Mouse (Mus musculus) layer of hippocampus, adult 11-12 months (tissue): Measurements from ENCODE around the gene Golm1.

Experiments
- DNase-seq: peaks from one replicate; pipeline ENCODE4 v3.0.0; 2022; ENCODE audit warnings: low spot score

Golm1 gene

DNA sequence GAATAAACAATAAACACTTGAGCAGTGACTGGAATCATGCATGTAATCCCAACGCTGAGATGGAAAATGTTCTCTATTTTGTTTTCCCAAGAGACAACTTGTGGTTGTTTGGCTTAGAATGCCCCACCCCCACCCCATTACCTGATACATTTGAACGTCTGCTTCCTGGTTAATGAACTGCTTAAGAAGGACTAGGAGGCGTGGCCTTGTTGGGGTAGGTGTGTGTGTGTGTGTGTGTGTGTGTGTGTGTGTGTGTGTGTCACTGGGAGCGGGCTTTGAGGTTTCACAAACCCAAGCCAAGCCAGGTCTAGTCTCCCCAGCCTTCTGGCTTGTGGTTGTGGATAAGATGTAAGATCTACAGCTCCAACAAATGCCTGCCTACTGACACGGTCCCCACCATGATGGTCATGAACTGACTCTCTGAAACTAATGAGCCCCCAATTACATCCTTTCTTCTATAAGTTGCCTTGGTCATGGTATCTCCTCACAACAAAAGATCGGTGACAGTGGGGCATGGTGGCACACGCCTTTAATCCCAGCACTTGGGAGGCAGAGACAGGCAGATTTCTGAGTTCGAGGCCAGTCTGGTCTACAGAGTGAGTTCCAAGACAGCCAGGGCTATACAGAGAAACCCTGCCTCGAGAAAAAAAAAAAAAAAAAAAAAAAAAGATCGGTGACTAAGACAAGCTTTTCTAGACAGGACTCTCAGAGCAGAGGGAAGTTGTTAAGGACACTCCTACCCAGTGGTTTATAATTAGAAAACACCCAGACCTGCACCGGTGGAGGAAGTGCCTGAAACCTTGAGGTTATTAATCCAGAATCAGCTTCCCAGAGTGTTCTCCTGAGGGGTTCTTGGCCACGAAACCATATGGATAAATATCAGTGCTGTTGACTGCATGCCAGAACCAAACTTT lies 962 bp upstream of the Golm1 start:
- no peak for DNase-seq

DNA sequence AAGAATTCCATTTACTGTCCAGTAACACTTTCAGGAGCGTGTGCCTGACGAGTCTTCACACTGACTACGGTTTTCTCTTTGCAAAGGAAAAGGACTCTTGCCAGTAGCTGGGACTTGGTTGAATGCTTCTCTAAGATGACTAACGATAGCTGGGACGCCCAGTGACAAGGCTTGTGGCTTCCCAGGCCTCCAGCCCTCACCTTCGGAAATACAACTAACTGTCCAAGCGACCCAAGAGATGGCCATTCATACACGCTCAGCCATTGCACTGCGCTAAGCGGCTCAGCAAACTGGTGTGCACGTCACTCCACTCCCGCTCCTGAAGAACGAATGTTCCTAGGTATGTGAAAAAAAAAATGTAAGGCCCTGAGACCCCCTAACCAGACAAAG lies 855 bp downstream of the Golm1 start:
- no peak for DNase-seq

DNA sequence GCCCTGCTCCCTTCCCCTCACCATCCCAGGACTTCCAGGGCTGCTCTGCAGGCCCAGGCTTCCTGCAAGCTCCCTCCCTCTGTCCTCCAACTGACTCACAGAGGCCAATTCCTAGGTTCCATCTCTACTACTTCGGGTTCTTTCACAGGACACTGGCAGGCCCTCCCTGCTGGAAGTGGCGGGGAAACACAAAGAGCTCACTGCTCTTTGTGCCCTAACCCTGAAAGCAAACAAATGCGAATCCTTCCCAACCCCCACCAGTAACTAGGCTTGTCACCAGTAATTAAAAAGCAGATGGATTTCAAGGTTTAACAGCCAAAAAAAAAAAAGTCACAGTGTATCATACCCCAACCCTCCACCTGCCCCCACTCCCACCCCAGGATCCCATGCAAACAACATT lies 1.4 kb downstream of the Golm1 start:
- no peak for DNase-seq

DNA sequence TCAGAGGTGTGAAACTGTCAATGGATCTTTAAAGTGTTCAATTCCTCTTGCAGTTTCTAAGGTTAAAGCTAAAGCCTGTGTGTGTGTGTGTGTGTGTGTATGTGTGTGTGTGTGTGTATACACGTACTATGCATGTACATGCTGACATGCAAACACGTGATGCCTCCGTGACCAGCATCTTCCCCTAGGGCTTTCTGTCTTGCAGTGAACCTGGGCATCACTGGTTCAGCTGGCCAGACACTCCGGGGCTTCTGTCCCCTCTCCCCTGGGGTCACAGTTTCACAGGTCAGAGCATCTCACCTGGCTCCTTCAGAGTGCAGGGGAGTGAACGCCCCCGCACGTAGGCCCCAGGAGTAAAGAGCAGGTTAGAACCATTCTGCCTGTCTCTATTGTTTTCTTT lies 2.0 kb downstream of the Golm1 start:
- no peak for DNase-seq

DNA sequence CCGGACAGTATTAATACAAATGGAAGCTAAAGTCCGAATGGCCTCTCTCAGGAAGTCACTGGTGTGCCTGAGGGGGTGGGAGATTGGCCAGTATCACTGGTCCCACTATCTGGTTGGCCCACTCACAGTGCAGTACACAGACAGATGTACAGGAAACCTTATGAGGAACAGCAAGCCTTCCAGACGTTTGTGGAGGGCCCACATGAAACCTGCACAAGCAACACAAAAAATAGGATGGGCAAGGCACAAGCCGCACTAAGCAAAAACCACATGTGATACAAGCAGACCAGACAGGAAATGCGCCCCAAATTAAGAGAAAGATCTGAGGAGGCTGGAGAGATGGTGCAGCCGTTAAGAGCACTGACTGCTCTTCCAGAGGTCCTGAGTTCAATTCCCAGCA lies 3.4 kb downstream of the Golm1 start:
- DNase-seq, result peak; percentile 46

DNA sequence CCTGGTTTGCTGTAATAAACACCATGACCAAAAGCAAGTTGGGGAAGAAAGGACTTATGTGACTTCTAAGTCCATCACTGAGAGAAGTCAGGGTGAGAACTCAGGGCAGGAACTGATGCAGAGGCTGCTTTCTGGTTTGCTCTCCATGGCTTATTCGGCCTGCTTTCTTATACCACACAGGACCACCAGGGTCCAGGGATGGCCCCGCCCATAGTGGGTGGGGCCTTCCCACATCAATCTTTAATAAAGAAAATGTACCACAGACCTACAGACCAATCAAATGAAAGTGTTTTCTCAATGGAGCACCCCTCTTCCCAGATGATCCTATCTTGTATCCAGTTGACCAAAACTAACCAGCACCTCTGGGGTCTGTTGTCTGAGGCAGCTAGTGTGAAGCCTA lies 4.1 kb downstream of the Golm1 start:
- no peak for DNase-seq

DNA sequence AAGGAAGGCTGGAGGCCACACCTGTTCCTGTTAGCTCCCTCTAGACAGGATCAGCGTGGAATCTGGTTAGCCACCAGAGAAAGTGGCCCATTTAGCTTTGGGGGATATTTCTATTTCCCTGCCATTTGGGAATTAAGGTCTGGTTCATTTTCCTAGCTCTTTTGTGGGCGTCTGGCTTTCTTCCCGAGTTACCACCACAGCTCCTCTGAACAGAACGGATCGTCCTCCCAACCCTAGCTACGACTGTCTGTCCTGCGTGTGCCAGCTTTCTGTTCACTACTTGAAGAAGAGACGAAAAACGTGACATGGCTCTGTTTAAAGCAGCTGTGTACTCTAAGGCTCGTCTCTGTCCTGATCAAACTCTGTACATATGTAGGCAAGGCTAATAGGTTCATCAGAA lies 5.7 kb downstream of the Golm1 start:
- peak; percentile 74 for DNase-seq

DNA sequence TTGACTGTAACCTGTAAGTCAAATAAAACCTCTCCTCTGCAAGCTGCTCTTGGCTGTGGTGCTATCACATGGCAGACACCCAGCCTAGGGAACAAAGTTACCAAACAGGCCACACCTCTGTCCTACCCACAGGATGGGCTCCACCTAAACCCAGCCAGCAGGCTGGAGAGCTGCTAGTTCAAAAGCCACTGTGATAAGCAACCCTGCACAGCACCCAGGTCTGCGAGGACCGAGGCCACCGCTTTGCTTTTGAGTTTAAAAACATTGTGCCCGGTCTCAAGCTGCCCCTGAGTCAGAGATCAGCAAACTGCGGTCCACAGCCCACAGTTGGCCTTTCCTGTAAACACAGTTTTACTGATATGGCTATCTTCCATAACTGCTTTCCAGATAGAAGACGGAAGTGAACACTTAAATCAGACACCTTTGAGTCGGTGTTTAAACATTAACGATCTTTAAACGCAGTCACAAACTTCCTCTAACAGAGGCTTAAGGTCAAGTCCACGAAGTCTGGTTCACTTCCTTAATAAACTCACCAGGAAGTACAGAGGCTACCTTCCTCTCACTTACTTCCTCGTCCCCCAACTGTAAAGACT lies 7.0 kb downstream of the Golm1 start:
- no peak for DNase-seq

DNA sequence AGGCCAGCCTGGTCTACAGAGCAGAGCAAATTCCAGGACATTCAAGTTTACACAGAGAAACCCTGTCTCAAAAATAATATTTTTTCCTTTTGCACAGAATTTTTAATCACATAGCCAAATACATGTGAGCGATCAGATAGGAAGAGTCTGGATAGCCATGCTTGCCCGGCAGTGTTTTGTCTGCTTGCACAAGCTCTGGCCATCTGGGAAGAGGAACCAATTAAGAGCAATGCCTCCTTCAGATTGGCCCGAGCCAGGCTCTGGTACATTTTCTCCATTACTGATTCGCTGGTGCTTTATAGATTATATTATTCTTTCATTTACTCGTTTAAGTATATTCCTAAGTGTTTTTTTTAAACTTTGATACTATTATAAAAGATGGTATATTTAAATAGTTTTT lies 7.8 kb downstream of the Golm1 start:
- DNase-seq, result peak; percentile 54

DNA sequence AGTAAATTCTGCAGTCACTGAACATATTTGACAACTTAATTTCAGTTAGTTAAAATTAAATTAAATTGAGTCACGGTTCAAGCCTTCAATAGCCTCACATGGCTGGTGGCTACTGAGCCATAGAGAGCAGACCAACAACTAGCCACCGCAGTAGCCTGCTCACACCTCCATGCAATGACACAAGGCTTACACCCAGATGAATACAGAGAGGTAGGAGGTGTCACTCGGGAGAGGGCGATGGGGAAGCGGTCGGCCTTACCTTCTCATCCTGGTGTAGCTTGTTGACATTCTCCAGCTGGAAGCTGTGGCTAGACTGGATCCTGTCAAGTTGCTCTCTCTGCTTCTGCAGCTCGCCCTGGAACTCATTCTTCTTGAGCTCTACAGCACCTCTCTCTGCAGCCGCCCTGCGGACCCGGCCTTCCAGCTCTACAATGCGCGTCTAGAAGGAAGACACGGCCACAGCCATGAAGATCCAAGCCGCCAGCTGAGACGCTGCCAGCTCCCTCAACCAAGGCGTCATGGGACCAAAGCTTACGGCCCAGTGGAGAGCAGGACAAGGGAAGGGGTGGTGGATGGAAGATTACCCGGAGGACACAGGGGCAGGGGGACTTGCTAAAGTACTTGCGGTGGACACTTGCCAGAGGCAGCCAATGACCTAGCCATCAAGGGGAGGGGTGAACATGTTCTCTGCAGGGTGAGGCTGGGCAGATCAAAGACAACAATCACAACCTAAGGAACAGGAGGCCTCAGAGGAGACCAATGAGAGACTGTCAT lies 11.5 kb downstream of the Golm1 start:
- no peak for DNase-seq

DNA sequence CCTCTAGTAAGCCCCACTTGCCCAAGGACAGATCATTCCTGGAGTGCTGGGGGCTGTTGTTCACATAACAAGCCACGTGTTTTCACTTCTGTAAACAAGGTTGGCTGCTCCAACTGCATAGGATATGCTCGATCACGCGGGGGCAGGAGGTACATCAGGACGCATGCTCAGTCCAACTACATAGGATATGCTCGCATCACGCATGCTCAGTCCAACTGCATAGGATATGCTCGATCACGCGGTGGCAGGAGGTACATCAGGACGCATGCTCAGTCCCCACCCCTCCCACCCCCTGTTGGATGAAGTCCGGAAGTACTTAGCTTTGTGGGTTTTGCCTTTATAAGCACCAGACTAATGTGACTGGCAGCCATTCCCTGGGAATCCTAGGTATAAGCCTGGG lies 13.6 kb downstream of the Golm1 start:
- DNase-seq, result no peak

DNA sequence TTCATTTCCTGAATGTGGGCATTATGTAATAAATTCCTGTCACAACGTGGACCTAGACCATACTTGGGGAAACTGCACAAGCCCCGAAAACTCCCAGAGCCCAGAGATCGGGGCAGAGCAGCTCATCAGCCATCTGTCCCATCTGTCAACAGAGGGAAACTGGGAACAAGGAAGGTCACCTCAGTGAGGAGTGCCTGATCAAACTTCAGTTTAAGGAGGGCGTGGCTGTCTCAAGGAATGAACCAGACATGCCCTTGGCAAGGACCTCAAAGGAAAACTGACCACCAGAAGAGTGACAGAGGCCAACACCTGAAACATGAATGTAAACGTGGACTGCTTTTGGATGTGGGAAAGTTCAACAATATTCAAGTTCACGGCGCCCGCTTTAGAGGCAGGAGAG lies 14.2 kb downstream of the Golm1 start:
- DNase-seq, result no peak

DNA sequence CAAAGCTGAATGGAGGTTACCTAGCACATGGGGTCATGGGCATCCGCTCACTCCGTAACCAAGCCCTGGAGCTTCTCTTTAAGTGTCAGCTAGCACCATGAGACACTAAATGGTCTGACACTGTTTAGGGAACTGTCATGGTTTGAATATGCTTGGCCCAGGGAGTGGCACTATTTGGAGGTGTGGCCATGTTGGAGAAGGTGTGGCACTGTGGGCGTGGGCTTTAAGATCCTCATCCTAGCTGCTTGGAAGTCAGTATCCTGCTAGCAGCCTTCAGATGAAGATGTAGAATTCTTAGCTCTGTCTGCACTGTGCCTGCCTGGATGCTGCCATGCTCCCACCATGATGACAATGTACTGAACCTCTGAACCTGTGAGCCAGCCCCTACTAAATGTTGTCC lies 15.2 kb downstream of the Golm1 start:
- no peak for DNase-seq

DNA sequence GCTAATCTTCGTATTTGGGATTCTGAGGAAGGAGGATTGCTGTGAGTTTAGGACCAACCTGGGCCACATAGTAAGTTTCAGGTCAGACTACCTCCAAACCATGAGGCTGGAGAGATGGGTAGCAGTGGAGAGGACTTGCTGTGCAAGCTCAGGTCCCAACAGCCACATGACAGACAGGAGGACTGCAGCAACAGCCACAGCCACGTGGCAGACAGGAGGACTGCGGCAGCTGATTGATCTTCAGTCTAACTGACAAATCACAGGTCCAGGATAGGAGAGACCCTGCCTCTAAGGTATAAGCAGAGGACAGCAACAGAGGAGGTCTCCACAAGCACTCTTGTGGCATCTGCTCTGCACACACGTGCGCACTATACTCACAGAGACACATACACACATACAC lies 17.8 kb downstream of the Golm1 start:
- DNase-seq, result no peak

DNA sequence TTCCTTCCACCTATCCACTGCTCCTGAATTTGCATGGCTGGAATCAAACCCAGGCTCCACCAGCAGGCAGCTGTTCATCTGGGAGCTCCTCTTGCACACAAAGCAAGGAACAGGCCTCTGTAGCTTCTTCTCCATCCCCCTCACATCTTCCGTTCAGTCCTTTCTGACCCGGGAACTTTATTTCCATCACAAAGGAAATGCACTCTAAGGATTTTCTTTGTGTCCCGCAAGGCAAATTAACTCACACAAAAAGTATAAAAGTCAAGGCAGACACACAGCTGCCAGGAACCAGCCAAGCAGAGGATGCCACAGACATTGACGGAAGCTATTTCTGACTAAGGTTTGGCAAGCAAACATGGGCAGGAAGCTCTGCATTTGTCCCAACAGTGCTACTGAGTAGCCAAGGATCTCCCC lies 18.6 kb downstream of the Golm1 start:
- DNase-seq, result no peak

DNA sequence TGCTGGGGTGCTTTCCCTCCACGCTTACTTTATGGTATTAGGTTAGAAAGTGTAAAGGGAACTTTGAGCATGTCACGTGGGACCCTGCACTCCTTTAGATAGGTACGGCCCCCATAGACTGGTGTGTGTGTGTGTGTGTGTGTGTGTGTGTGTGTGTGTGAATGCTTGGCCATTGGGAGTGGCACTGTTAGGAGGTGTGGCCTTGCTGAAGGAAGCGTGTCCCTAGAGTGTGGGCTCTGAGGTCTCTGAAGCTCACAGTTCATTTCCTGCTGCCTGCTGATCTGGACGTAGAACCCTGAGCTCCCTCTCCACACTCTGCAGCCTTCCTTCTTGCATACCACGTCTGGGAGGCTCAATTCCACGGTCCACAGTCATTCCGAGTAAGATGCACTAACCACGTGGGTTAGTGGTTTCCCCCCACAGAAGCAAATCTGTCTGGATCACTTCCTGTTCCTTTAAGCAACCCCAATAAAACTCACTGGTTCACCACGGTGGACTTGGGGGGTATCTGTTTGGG lies 19.2 kb downstream of the Golm1 start:
- DNase-seq, result peak; percentile 46

DNA sequence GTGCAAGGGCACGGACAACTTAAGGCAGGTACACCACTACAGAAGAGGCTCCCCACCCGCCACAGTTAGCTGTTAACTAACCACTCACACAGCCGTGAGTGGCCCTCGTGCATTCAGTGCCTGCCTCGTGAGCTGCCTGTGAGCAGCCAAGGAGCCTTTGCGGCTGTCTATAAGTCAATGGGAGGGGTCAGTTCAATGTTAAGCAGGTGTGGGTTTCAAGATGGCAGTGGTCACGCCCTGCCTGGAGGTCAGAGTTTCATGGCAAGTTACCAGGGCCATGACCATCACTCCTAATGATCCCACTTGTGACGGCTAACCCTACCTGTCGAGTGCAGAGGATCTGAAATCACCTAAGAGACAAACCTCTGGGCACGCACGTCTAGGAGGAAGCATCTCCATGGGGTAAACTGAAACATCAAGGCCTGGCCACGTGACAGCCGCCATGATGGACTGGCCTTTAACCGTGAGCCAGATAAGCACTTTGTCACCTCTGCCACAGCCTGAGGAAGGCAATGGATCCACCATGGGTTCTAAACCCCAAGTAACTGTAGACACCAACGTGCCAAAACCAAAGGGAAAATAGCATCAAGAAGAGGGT lies 19.8 kb downstream of the Golm1 start:
- DNase-seq, result no peak

DNA sequence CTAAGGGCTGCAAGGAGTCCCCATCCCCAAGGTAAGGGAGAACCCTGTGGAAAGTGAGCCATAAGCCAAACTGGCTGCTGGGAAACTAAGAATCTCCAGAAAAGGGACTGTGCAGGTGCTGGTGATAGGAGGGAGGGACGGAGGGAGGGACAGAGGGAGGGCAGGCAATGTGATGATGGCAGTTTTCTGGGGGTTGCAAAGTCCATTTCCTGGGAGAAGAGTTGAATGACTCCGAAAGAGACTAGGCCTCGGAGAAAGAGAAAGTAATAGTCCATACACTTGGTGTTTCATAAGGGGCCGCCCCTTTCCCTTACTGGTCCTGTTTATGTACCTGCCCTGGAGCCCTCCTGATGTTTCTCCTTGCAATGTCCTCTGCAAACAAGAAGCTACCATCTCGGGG lies 21.1 kb downstream of the Golm1 start:
- DNase-seq, result no peak

DNA sequence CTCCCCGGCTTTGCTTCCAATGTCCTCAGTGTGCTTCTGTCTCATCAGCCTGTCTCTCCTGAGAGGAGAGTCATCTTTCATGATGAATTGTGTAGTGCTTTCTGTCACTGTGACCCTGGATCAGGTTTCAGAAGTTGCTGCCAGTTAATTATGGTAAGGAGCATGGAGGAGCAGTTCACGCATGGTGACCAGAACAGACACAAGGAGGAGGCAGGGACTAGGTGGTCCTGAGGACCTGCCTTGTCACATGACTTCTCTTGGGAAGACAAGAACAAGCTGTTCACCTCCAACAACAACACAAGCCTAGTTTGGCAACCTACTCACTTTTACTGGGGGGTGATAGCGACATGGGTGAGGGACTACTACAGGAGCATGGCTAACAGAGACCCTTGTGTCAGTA lies 22.5 kb downstream of the Golm1 start:
- no peak for DNase-seq

DNA sequence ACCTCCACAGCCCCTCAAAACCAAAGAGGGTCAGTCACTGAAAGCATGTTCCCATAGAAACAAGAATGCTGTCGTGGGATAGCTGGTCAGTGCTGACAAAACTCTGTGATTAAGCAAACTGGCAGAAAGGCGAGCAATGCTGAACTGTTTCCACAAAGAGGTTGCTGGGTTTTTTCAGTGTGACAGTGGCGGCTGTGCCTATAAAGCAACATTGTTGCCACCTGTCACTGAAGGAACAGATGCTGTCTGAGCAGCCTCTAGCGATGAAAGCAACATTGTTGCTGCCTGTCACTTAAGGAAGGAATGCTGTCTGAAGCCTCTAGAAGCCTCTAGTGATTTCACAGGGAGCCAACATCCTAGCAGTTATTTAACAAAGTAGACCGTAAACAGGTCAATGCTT lies 23.0 kb downstream of the Golm1 start:
- DNase-seq, result no peak

DNA sequence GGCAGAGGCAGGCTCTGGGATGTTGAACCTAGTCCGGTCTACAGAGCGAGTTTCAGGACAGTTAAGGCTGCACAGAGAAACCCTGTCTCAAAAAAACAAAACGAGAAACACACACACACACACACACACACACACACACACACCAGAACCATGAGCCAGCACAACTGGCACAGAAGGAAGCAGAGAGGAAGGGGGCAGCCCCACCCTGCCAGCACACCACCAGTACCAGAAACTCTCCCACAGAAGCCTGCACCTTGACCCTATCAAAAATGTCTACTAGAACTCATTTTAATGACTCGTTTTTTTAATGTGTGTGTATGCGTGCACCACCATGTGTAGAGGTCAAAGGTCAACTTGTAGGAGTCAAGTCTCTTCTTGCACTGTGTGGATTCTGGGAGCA lies 25.8 kb downstream of the Golm1 start:
- no peak for DNase-seq

DNA sequence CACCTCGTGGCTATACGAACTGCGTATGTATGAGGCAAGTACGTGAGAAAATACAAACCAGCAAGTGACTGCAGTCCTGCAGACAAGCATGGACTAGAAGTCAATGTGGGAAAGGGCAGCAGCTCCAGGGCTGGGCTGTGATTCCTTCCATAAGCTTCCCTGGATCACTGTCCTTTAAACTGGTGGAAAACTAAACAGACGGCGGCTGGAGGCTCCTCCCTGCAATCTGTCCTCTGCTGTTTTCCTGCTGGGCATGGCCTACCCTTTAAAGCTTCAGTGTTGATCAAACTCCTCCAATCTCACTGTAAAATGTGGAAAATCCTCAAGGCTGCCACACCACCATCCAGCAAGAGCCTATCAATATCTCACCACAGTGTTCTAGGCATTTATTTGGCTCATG lies 27.0 kb downstream of the Golm1 start:
- no peak for DNase-seq

DNA sequence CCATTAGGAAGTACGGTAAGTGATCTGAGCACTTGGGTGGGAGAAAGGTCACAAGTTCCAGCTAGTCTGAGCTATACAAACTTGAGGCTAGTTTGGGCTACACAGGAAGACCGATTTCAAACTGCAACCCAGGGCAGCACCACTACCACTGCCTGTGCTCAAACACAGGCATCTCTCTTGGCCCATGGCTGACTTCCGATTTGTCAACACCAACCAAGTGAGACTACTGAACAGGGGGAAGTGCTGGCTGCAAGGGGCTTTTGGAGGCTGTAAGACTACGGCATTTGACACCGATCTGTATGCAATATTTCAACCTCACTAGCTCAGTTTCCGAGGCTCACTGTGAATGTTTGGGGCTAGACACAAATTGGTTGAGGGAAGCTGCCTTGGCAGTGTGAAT lies 28.1 kb downstream of the Golm1 start:
- DNase-seq, result no peak
